Mouse (Mus musculus): ENCODE results near the gene Msrb3. TPM values are rescaled to one million over a fixed set of nuclear protein-coding genes. Genes with fewer than 3 reads are reported as not detected.

Msrb3 gene
- polyA plus RNA-seq, 1 experiment from 2014 or later, result 1.7 TPM

GRCm38 (mm10) chr10:120851196-120851781 is 47.6 kb downstream of the Msrb3 start:
- 25% methylated on average over 9 of the region's 9 CpGs for WGBS
- peaks cover 31% of the 10 kb centered on the region for H3K4me1 ChIP-seq
- no peak overlapping the region for H3K9ac ChIP-seq (replicated peaks)
- H3K9me3 ChIP-seq, result no peaks in the 10 kb centered on the region
- H3K4me3 ChIP-seq, result no peak overlapping the region
- H3K27ac ChIP-seq (replicated peaks), result peak overlapping the region; percentile 18; the same call in 1 of the 2 replicates
- no peaks in the 10 kb centered on the region for H3K36me3 ChIP-seq
- H3K27me3 ChIP-seq, result no peaks in the 10 kb centered on the region
- peak overlapping the region; percentile 25 for H3K4me2 ChIP-seq (replicated peaks)
- ATAC-seq (replicated peaks), result 0 out of 2 replicates have a peak, but pooled peaks have one; percentile 38

- Histone ChIP-seq H3K27ac (replicated peaks) (no peak overlapping the region), H3K4me1 (peaks cover 31% of the 10 kb centered on the region), H3K9ac (replicated peaks) (no peak overlapping the region), H3K9me3 (no peaks in the 10 kb centered on the region), H3K4me3 (no peak overlapping the region), H3K4me2 (replicated peaks) (peak overlapping the region; percentile 25), H3K27me3 (no peaks in the 10 kb centered on the region), H3K36me3 (no peaks in the 10 kb centered on the region)
- WGBS, result 26% methylated on average over 24 of the region's 24 CpGs
- ATAC-seq (replicated peaks), result no peak
Observed at GRCm38 (mm10) chr10:120850391-120851195, 48.3 kb downstream of the Msrb3 start.

GRCm38 (mm10) chr10:120848677-120849076 is 50.2 kb downstream of the Msrb3 start:
- no peaks in the 10 kb centered on the region for H3K27me3 ChIP-seq
- WGBS, result 83% methylated on average over 7 of the region's 7 CpGs
- no peak overlapping the region for H3K27ac ChIP-seq (replicated peaks)
- no peaks in the 10 kb centered on the region for H3K9me3 ChIP-seq
- H3K36me3 ChIP-seq, result no peaks in the 10 kb centered on the region
- no peak overlapping the region for H3K4me2 ChIP-seq (replicated peaks)
- ATAC-seq (replicated peaks), result no peak
- no peak overlapping the region for H3K4me3 ChIP-seq
- H3K4me1 ChIP-seq, result peaks cover 21% of the 10 kb centered on the region
- no peak overlapping the region for H3K9ac ChIP-seq (replicated peaks)

- Histone ChIP-seq H3K9me3 (no peaks in the 10 kb centered on the region), H3K4me3 (no peak overlapping the region), H3K9ac (replicated peaks) (no peak overlapping the region), H3K36me3 (no peaks in the 10 kb centered on the region), H3K27ac (replicated peaks) (no peak overlapping the region), H3K4me1 (peaks cover 21% of the 10 kb centered on the region), H3K4me2 (replicated peaks) (no peak overlapping the region), H3K27me3 (no peaks in the 10 kb centered on the region)
- no peak for ATAC-seq (replicated peaks)
- 88% methylated on average over 4 of the region's 4 CpGs for WGBS
Observed at GRCm38 (mm10) chr10:120847785-120848184, 51.1 kb downstream of the Msrb3 start.

GRCm38 (mm10) chr10:120839966-120840365 is 58.9 kb downstream of the Msrb3 start:
- H3K27ac ChIP-seq (replicated peaks), result no peak overlapping the region
- H3K4me1 ChIP-seq, result no peaks in the 10 kb centered on the region
- H3K9me3 ChIP-seq, result no peaks in the 10 kb centered on the region
- WGBS, result 87% methylated on average over 7 of the region's 7 CpGs
- H3K4me2 ChIP-seq (replicated peaks), result no peak overlapping the region
- no peak for ATAC-seq (replicated peaks)
- H3K36me3 ChIP-seq, result no peaks in the 10 kb centered on the region
- no peak overlapping the region for H3K4me3 ChIP-seq
- no peak overlapping the region for H3K9ac ChIP-seq (replicated peaks)
- no peaks in the 10 kb centered on the region for H3K27me3 ChIP-seq

- H3K4me1 ChIP-seq, result no peaks in the 10 kb centered on the region
- 91% methylated on average over 1 of the region's 1 CpGs for WGBS
- ATAC-seq (replicated peaks), result no peak
Observed at GRCm38 (mm10) chr10:120834531-120834930, 64.4 kb downstream of the Msrb3 start.

GRCm38 (mm10) chr10:120833836-120834235 is 65.1 kb downstream of the Msrb3 start:
- H3K4me2 ChIP-seq (replicated peaks), result no peak overlapping the region
- no peaks in the 10 kb centered on the region for H3K36me3 ChIP-seq
- ATAC-seq (replicated peaks), result no peak
- no peak overlapping the region for H3K4me3 ChIP-seq
- H3K27me3 ChIP-seq, result no peaks in the 10 kb centered on the region
- no peak overlapping the region for H3K27ac ChIP-seq (replicated peaks)
- no peak overlapping the region for H3K9ac ChIP-seq (replicated peaks)
- no peaks in the 10 kb centered on the region for H3K9me3 ChIP-seq
- no peaks in the 10 kb centered on the region for H3K4me1 ChIP-seq

More at GRCm38 (mm10) chr10:120834531-120834930, 64.4 kb downstream of the Msrb3 start:
- H3K9ac ChIP-seq (replicated peaks), result no peak overlapping the region
- H3K27ac ChIP-seq (replicated peaks), result no peak overlapping the region
- H3K4me3 ChIP-seq, result no peak overlapping the region
- no peaks in the 10 kb centered on the region for H3K9me3 ChIP-seq
- no peak overlapping the region for H3K4me2 ChIP-seq (replicated peaks)
- no peaks in the 10 kb centered on the region for H3K36me3 ChIP-seq
- no peaks in the 10 kb centered on the region for H3K27me3 ChIP-seq

- 74% methylated on average over 12 of the region's 12 CpGs for WGBS
- Histone ChIP-seq H3K9me3 (no peaks in the 10 kb centered on the region), H3K4me2 (replicated peaks) (no peak overlapping the region), H3K9ac (replicated peaks) (no peak overlapping the region), H3K4me3 (no peak overlapping the region), H3K27ac (replicated peaks) (no peak overlapping the region), H3K27me3 (no peaks in the 10 kb centered on the region), H3K36me3 (no peaks in the 10 kb centered on the region), H3K4me1 (peaks cover 20% of the 10 kb centered on the region)
- no peak for ATAC-seq (replicated peaks)
Observed at GRCm38 (mm10) chr10:120827761-120828160, 71.1 kb downstream of the Msrb3 start.

GRCm38 (mm10) chr10:120826795-120827669 is 71.9 kb downstream of the Msrb3 start:
- H3K9me3 ChIP-seq, result no peaks in the 10 kb centered on the region
- H3K9ac ChIP-seq (replicated peaks), result no peak overlapping the region
- H3K27me3 ChIP-seq, result no peaks in the 10 kb centered on the region
- no peak overlapping the region for H3K27ac ChIP-seq (replicated peaks)
- H3K36me3 ChIP-seq, result no peaks in the 10 kb centered on the region
- ATAC-seq (replicated peaks), result peak; percentile 73; the same call in 1 of the 2 replicates
- H3K4me1 ChIP-seq, result peaks cover 21% of the 10 kb centered on the region
- peak overlapping the region; percentile 35 for H3K4me3 ChIP-seq
- H3K4me2 ChIP-seq (replicated peaks), result peak overlapping the region; percentile 57
- WGBS, result 45% methylated on average over 27 of the region's 27 CpGs

- Histone ChIP-seq H3K4me1 (peaks cover 28% of the 10 kb centered on the region), H3K4me3 (peak overlapping the region; percentile 11; the same call in 1 of the 2 replicates), H3K4me2 (replicated peaks) (peak overlapping the region; percentile 57), H3K36me3 (no peaks in the 10 kb centered on the region), H3K9me3 (no peaks in the 10 kb centered on the region), H3K27me3 (no peaks in the 10 kb centered on the region), H3K9ac (replicated peaks) (no peak overlapping the region), H3K27ac (replicated peaks) (no peak overlapping the region)
- WGBS, result 32% methylated on average over 7 of the region's 7 CpGs
- ATAC-seq (replicated peaks), result no peak
Observed at GRCm38 (mm10) chr10:120826381-120826780, 72.5 kb downstream of the Msrb3 start.

GRCm38 (mm10) chr10:120825594-120825993 is 73.3 kb downstream of the Msrb3 start:
- no peak overlapping the region for H3K4me3 ChIP-seq
- peak; percentile 67 for ATAC-seq (replicated peaks)
- H3K9ac ChIP-seq (replicated peaks), result no peak overlapping the region
- peak overlapping the region; percentile 57 for H3K4me2 ChIP-seq (replicated peaks)
- no peaks in the 10 kb centered on the region for H3K36me3 ChIP-seq
- no peaks in the 10 kb centered on the region for H3K27me3 ChIP-seq
- H3K27ac ChIP-seq (replicated peaks), result no peak overlapping the region
- peaks cover 33% of the 10 kb centered on the region for H3K4me1 ChIP-seq
- WGBS, result 4% methylated on average over 11 of the region's 11 CpGs
- H3K9me3 ChIP-seq, result no peaks in the 10 kb centered on the region
